In genomic region chr12:3981350-3982131, GRCm38 (mm10) we compare ENCODE assay signal across 9 mouse cellular contexts. TPM values are rescaled to one million over a fixed set of nuclear protein-coding genes. Genes with fewer than 3 reads are reported as not detected.
DNase-seq lines count a peak whose midpoint lies in the region; ATAC-seq and TF ChIP-seq lines count a peak whose summit lies in the region.
"Had no signal": no experiment of that assay in that cellular context is flagged by ENCODE, and none has a peak within 500 bp of the region (broad histone marks: within the 10 kb centered on the region; RNA-seq: fewer than 3 reads in every experiment).

No protein-coding gene starts in this region.

- peak; percentile 91 for ATAC-seq in embryonic facial prominence, embryonic 12.5 days (ENCODE audit: insufficient number of reproducible peaks, insufficient read depth, low FRiP score, low TSS enrichment)
- ATAC-seq in midbrain, embryonic 12.5 days (ENCODE audit: low FRiP score, low read depth), result peak; percentile 83

- H3K27me3 ChIP-seq in embryonic facial prominence, embryonic 12.5 days, result peaks cover 8% of the 10 kb centered on the region; the same call in 1 of the 2 replicates
- H3K27me3 ChIP-seq in limb, embryonic 10.5 days (ENCODE audit: low read depth, poor library complexity, severe bottlenecking), result peaks cover 20% of the 10 kb centered on the region
- H3K27me3 ChIP-seq in midbrain, embryonic 12.5 days, result peaks cover 19% of the 10 kb centered on the region
- H3K27me3 ChIP-seq in small intestine, adult 2 months (ENCODE audit: control insufficient read depth, insufficient read depth, low read length), result no peaks in the 10 kb centered on the region

- peak; percentile 47; the same call in 1 of the 2 replicates for TF ChIP-seq POLR2A in small intestine, adult 2 months (IDR thresholded peaks at IDR 0.05; ENCODE audit: low read depth, low read length)

- peak overlapping the region; percentile 50 for H3K9ac ChIP-seq in embryonic facial prominence, embryonic 12.5 days
- peak overlapping the region; percentile 52 for H3K9ac ChIP-seq in midbrain, embryonic 12.5 days (replicated peaks)

- TF ChIP-seq CTCF in small intestine, adult 2 months (IDR thresholded peaks at IDR 0.05; ENCODE audit: extremely low read depth, insufficient read length, insufficient replicate concordance, low read depth, low read length), result no peak

- H3K27ac ChIP-seq in embryonic facial prominence, embryonic 12.5 days, result no peak overlapping the region
- H3K27ac ChIP-seq in limb, embryonic 10.5 days, result peak overlapping the region; percentile 68
- H3K27ac ChIP-seq in midbrain, embryonic 12.5 days (replicated peaks), result no peak overlapping the region
- no peak overlapping the region for H3K27ac ChIP-seq in small intestine, adult 2 months (ENCODE audit: insufficient read depth, low read depth, low read length)

- peak; percentile 89 for DNase-seq in 3T3-L1 (ENCODE audit: low read depth, low spot score)
- DNase-seq in adrenal gland, postnatal 25 days, result peak; percentile 75
- DNase-seq in heart, adult 18-20 months, result peak; percentile 90 to 95
- peak; percentile 78 for DNase-seq in kidney, adult 18-20 months
- peak; percentile 76 for DNase-seq in limb, embryonic 10.5 days (ENCODE audit: low spot score)

- H3K9me3 ChIP-seq in embryonic facial prominence, embryonic 12.5 days, result no peaks in the 10 kb centered on the region
- no peaks in the 10 kb centered on the region for H3K9me3 ChIP-seq in limb, embryonic 10.5 days (replicated peaks)
- H3K9me3 ChIP-seq in midbrain, embryonic 12.5 days, result no peaks in the 10 kb centered on the region
- H3K9me3 ChIP-seq: G1E had no signal

- peaks cover 4% of the 10 kb centered on the region for H3K36me3 ChIP-seq in embryonic facial prominence, embryonic 12.5 days
- peaks cover 7% of the 10 kb centered on the region; the same call in 1 of the 2 replicates for H3K36me3 ChIP-seq in limb, embryonic 10.5 days
- H3K36me3 ChIP-seq in midbrain, embryonic 12.5 days, result peaks cover 50% of the 10 kb centered on the region
- peaks cover 4% of the 10 kb centered on the region; the same call in 1 of the 2 replicates for H3K36me3 ChIP-seq in small intestine, adult 2 months (ENCODE audit: control insufficient read depth, insufficient read depth, low read length)
- H3K36me3 ChIP-seq: G1E had no signal

- peak overlapping the region; percentile 89 for H3K4me2 ChIP-seq in embryonic facial prominence, embryonic 12.5 days (replicated peaks)
- H3K4me2 ChIP-seq in midbrain, embryonic 12.5 days (replicated peaks), result peak overlapping the region; percentile 80

- under 1% methylated on average over 40 of the region's 41 CpGs for WGBS in embryonic facial prominence, embryonic 12.5 days
- WGBS in limb, embryonic 10.5 days, result under 1% methylated on average over 41 of the region's 41 CpGs
- under 1% methylated on average over 41 of the region's 41 CpGs for WGBS in midbrain, embryonic 12.5 days
- 1% methylated on average over 41 of the region's 41 CpGs for WGBS in small intestine, adult 2 months

- 0 out of 2 replicates have a peak, but pooled peaks cover 13% of the 10 kb centered on the region for H3K4me1 ChIP-seq in embryonic facial prominence, embryonic 12.5 days
- H3K4me1 ChIP-seq in limb, embryonic 10.5 days, result peaks cover 23% of the 10 kb centered on the region
- peaks cover 8% of the 10 kb centered on the region for H3K4me1 ChIP-seq in midbrain, embryonic 12.5 days
- peaks cover 4% of the 10 kb centered on the region; the same call in 1 of the 2 replicates for H3K4me1 ChIP-seq in small intestine, adult 2 months (ENCODE audit: control insufficient read depth, insufficient read depth, insufficient read length, low read length)

- peak overlapping the region; percentile 47 for H3K4me3 ChIP-seq in embryonic facial prominence, embryonic 12.5 days
- H3K4me3 ChIP-seq in limb, embryonic 10.5 days, result peak overlapping the region; percentile 65
- H3K4me3 ChIP-seq in midbrain, embryonic 12.5 days, result peak overlapping the region; percentile 40
- H3K4me3 ChIP-seq in small intestine, adult 2 months (ENCODE audit: low read depth, low read length), result peak overlapping the region; percentile 67

RNA-seq across cellular contexts. Expression of gene Pomc, which starts 26.8 kb away (rescaled TPM):
- 1.00 and 1.3 TPM in 2 replicates for total RNA-seq in adrenal gland, postnatal 25 days (2021)
- 8.5 and 8.8 TPM in 2 replicates for polyA plus RNA-seq in embryonic facial prominence, embryonic 12.5 days (2016; fragmentation: Nextera tagmentation; extraction: Ambion mirVana)
- under 1 TPM in 1 of 2 experiments, not detected in 1; 0.65 TPM for total RNA-seq in heart, adult 18-20 months (2021)
- polyA plus RNA-seq in limb, embryonic 10.5 days (2016; fragmentation: Nextera tagmentation; extraction: Ambion mirVana), result 4.0 and 4.5 TPM in 2 replicates
- 6.3 and 8.6 TPM in 2 replicates for polyA plus RNA-seq in midbrain, embryonic 12.5 days (2016; fragmentation: Nextera tagmentation; extraction: Ambion mirVana)
- 0.10 and 0.20 TPM in 2 replicates for polyA plus RNA-seq in small intestine, adult 2 months (2012; rRNA removed)
- total RNA-seq: G1E had no signal
- polyA plus RNA-seq: G1E had no signal

RNA-seq across cellular contexts. Expression of gene Efr3b, which starts 57.2 kb away (rescaled TPM):
- total RNA-seq in adrenal gland, postnatal 25 days (2021), result 2.7 and 3.0 TPM in 2 replicates
- polyA plus RNA-seq in embryonic facial prominence, embryonic 12.5 days (2016; fragmentation: Nextera tagmentation; extraction: Ambion mirVana), result 10.3 and 11.9 TPM in 2 replicates
- total RNA-seq in heart, adult 18-20 months (2021), result 10 to 100 TPM in 1 of 2 experiments, 1 to 10 TPM in 1; 5.2 to 11.0 TPM
- 4.8 and 8.4 TPM in 2 replicates for polyA plus RNA-seq in limb, embryonic 10.5 days (2016; fragmentation: Nextera tagmentation; extraction: Ambion mirVana)
- 32.0 and 34.3 TPM in 2 replicates for polyA plus RNA-seq in midbrain, embryonic 12.5 days (2016; fragmentation: Nextera tagmentation; extraction: Ambion mirVana)
- 10.8 and 21.4 TPM in 2 replicates for polyA plus RNA-seq in small intestine, adult 2 months (2012; rRNA removed)
- polyA plus RNA-seq: G1E had no signal
